Mouse (Mus musculus) lung, embryonic 14.5 days (tissue): ENCODE results near the gene Tfcp2l1. TPM values are rescaled to one million over a fixed set of nuclear protein-coding genes. Genes with fewer than 3 reads are reported as not detected.
A peak's percentile ranks its signal among the peaks of the same experiment; 100 is the strongest.

ENCODE experiments used
- ATAC-seq: fragments of 200-750 bp; cut with Nextera tagmentation; 2 replicates; pipeline ENCODE4 v1.8.0; 2017; ENCODE audit warnings: mild to moderate bottlenecking, moderate TSS enrichment, moderate library complexity; ENCODE audit not compliant: insufficient read depth
- DNase-seq: peaks from one replicate; pipeline ENCODE4 v3.0.0-alpha.2; 2015
- H3K27ac ChIP-seq: fragments of 300-500 bp; sonication (generic); 2 replicates; pipeline ENCODE4 v1.5.1; 2014; ENCODE audit warnings: low read depth, mild to moderate bottlenecking, moderate library complexity
- H3K27me3 ChIP-seq: fragments of 300-500 bp; sonication (generic); 2 replicates; pipeline ENCODE4 v1.6.1; 2014; ENCODE audit warnings: low read length, control low read depth; ENCODE audit not compliant: insufficient read depth
- H3K36me3 ChIP-seq: fragments of 300-500 bp; sonication (generic); 2 replicates; pipeline ENCODE4 v1.6.1; 2014; ENCODE audit warnings: control low read depth; ENCODE audit not compliant: insufficient read depth
- H3K4me1 ChIP-seq: fragments of 300-500 bp; sonication (generic); 2 replicates; pipeline ENCODE4 v1.6.1; 2014; ENCODE audit warnings: antibody characterized with exemption, control low read depth; ENCODE audit not compliant: insufficient read depth
- H3K4me2 ChIP-seq: fragments of 300-500 bp; sonication (generic); 2 replicates; pipeline ENCODE4 v1.6.1; 2014; ENCODE audit warnings: mild to moderate bottlenecking
- H3K4me3 ChIP-seq: fragments of 300-500 bp; sonication (generic); 2 replicates; pipeline ENCODE4 v1.5.1; 2014; ENCODE audit warnings: low read depth, low read length
- H3K9ac ChIP-seq: fragments of 300-500 bp; sonication (generic); 2 replicates; pipeline ENCODE4 v1.6.1; 2014
- H3K9me3 ChIP-seq: fragments of 300-500 bp; sonication (generic); 2 replicates; pipeline ENCODE4 v1.6.1; 2016; ENCODE audit warnings: low read depth, low read length, control low read depth
- CTCF ChIP-seq: IDR thresholded peaks from 2 replicates; pipeline ENCODE4 v1.5.1; 2016; ENCODE audit warnings: antibody characterized with exemption, low read depth
- WGBS: fragments of 180-500 bp; shearing (Covaris S2); extraction: QIAGEN DNeasy Blood & Tissue Kit; methylation state at CpG from one replicate; pipeline ENCODE4 v1.1.7; 2014; 5-methylcytosine and 5-hydroxymethylcytosine counted together
- polyA plus RNA-seq: library from polyadenylated mRNA; unstranded; fragments of >200 nt; fragmentation: Nextera tagmentation; extraction: Ambion mirVana; gene quantifications from 2 replicates; pipeline ENCODE4 v1.2.1, GENCODE M21; 2014

Gene Tfcp2l1
- polyA plus RNA-seq, 1 experiment from 2014 or later = 1.4 TPM

DNA sequence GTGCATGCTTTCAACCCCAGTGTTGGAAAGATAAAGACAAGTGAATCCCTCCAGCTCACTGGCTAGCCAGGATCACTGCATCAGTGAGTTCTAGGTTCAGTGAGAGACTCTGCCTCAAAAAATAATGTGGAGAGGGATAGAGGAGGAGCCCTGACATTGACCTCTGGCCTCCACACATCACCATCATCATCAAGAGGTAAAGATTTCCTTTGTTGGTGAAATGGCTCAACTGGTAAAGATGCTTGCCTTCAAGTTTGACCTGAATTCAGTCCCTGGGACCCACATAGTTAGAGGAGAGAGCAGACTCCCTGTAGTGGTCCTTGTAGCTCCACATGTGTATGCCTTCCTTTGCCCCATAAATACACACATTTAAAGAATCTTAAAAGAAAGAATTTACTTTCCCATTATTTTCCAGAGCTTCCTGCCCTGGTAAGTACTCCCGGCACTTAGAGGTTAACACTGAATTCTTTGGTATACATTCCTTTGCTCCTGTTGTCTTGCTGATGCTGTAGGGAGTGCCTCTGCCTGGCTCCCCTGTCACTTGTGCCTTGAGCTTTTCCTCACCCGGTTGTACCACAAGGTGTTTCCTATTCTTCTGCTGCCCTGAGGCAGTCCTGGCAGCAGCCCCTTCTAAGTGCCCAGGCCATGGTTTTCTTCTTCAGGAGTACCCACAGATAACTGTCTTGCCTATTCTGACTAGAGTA, 14.7 kb downstream of the Tfcp2l1 start:
- WGBS = 59% methylated on average over 2 of the region's 2 CpGs
- TF ChIP-seq CTCF = no peak
- Histone ChIP-seq H3K27ac (no peak overlapping the region), H3K4me2 (no peak overlapping the region), H3K9ac (no peak overlapping the region), H3K4me1 (no peaks in the 10 kb centered on the region), H3K36me3 (no peaks in the 10 kb centered on the region), H3K4me3 (no peak overlapping the region), H3K27me3 (no peaks in the 10 kb centered on the region), H3K9me3 (no peaks in the 10 kb centered on the region)
- DNase-seq (no peak), ATAC-seq (no peak)

DNA sequence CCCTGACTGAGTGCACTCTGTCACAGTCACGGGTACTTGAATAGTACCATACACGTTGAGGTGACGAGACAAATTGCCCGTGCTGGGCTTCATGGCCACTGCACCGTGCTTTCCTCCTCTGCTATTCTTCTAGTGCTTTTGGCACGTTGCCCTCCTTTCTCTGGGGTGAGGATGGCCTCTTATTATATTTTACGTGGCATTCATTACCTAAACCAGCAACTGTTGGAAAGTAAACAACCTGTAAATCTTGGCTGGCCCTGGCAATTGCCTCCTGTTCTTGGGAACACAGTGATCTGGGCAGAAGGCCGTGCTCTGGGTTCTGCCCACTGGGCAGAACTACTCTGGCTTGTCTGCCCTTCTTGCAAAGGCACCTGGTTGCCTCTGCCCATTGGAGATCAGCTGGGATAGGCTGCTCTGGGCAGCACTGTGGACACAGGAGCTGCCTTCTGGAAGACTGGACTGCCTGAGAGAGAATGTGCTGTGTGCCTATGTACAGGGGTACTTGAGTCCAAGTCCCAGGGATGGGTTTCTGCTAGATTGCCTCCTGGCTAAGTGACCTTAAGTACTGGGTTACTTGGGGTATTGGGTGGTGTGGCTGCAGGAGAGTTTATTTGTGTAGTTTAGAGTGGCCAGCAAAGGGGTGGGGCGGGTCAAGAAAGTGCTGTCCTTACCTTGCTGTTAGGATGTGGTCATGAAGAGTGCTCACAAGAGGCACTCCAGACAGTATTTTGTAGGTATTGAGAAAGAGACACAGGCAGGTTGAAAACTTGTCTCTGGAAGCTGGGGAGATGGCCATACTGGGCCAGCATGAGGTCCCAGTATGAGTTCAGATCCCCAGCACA, 15.6 kb downstream of the Tfcp2l1 start:
- Histone ChIP-seq H3K36me3 (no peaks in the 10 kb centered on the region), H3K27me3 (no peaks in the 10 kb centered on the region), H3K4me3 (no peak overlapping the region), H3K27ac (no peak overlapping the region), H3K9me3 (no peaks in the 10 kb centered on the region), H3K4me2 (no peak overlapping the region), H3K9ac (no peak overlapping the region), H3K4me1 (no peaks in the 10 kb centered on the region)
- WGBS = 46% methylated on average over 9 of the region's 9 CpGs
- peak; percentile 20 for DNase-seq
- ATAC-seq = no peak
- TF ChIP-seq CTCF = no peak

DNA sequence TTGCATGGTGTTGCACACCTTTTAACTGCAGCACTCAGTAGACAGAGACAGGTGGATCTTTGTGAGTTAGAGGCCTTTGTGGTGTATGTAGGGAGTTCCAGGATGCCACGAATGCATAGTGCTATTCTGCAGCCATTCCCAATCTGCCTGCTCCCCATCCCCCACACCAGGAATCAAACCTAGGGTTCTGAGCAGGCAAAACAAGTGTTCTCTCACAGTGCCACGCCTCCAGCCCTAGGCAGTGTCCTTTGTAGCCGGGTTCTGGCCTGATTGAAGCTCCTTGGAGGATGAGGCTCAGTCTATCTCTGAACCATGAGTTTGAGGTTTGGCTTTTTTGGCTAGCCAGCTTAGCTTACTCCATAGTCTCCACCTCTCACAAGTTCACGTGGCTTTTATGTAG, 18.0 kb downstream of the Tfcp2l1 start:
- 49% methylated on average over 4 of the region's 4 CpGs for WGBS
- H3K4me2 ChIP-seq = no peak overlapping the region
- no peaks in the 10 kb centered on the region for H3K36me3 ChIP-seq
- no peak overlapping the region for H3K27ac ChIP-seq
- H3K9ac ChIP-seq = no peak overlapping the region
- no peak for DNase-seq
- ATAC-seq = no peak
- no peaks in the 10 kb centered on the region for H3K9me3 ChIP-seq
- no peak for TF ChIP-seq CTCF
- 0 out of 2 replicates have a peak, but pooled peaks cover 5% of the 10 kb centered on the region for H3K4me1 ChIP-seq
- H3K4me3 ChIP-seq = no peak overlapping the region
- no peaks in the 10 kb centered on the region for H3K27me3 ChIP-seq

DNA sequence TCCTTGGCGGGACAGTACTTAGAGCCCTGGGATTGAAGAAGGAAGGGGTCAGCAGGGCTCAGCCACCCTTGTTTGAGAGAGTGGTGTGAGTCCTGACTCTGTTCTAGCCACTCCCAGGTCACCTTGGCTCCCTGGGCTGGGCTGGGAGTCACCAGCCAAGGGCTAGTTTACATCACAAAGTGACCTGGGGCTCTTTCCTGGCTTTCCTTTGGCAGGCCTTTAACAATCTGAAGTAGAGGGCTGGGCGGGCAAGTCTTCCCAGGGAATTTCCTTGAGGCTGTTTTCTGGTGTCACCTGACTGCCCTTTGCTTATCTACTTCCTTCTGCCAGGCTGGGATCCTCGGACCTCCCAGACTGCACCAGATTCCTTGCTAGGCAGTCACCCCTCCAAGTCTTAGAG, 20.3 kb downstream of the Tfcp2l1 start:
- no peaks in the 10 kb centered on the region for H3K27me3 ChIP-seq
- WGBS = 21% methylated on average over 3 of the region's 3 CpGs
- no peak overlapping the region for H3K27ac ChIP-seq
- ATAC-seq (no peak), DNase-seq (no peak)
- TF ChIP-seq CTCF = no peak
- H3K4me2 ChIP-seq = no peak overlapping the region
- no peaks in the 10 kb centered on the region for H3K9me3 ChIP-seq
- H3K4me1 ChIP-seq = 0 out of 2 replicates have a peak, but pooled peaks cover 8% of the 10 kb centered on the region
- no peak overlapping the region for H3K9ac ChIP-seq
- H3K4me3 ChIP-seq = no peak overlapping the region
- no peaks in the 10 kb centered on the region for H3K36me3 ChIP-seq

DNA sequence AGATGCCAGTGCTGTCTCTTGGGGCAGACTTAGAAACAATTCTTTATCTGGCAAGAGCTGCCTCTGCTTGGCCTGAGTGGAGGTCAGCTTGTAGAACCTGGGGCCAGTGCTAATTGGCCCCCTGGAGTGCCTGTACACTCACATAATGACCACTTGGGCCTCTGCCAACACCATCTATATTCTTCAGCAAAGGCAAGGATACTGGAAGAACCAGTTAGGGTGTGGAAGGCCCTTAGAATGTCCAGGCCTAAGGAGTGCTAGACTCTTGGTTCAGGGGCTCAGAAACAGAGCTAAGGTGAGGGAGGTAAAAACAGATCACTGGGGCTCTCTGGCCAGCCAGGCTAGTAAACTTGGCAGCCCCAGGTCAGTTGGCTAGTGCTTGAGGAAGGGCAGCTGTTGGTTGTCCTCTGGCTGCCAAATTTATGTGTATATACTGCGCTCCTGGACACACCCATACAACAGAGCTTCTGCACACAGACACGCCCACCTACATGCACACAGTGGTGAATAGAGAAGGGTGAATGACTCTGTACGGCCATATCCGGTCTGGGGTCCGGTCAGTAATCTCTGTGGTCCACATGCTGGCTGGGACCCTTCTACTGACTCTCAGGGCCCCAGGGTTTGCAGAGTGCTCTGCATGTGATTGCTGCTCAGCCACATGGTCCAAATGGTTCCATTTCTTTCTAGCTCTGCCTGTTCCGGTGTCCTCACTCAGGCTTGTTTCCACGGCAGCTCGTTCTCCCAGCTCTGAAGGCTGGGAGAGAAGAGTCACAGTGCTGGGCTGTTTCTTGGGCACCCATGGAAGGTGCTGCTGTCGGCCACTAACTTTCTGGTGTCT, 22.4 kb downstream of the Tfcp2l1 start:
- Histone ChIP-seq H3K27ac (peak overlapping the region; percentile 30; the same call in 1 of the 2 replicates), H3K9ac (no peak overlapping the region), H3K4me2 (no peak overlapping the region), H3K9me3 (no peaks in the 10 kb centered on the region), H3K36me3 (no peaks in the 10 kb centered on the region), H3K27me3 (no peaks in the 10 kb centered on the region), H3K4me3 (no peak overlapping the region), H3K4me1 (0 out of 2 replicates have a peak, but pooled peaks cover 8% of the 10 kb centered on the region)
- no peak for TF ChIP-seq CTCF
- ATAC-seq (peak; percentile 72), DNase-seq (peak; percentile 52)
- WGBS = 61% methylated on average over 9 of the region's 9 CpGs

DNA sequence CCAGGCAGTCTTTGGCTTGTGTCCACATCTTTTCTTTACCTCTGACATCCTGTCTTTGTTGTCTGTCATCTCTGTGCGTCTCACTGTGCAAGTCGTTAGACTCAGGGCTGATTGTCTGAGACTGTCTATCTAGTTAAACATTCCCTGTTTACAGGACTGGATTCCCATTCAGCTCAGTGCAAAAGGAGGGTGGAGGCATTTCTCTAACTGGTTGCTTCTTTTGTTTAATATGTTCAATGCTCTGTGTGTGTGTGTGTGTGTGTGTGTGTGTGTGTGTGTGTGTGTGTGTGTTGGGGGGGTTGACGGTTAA, 23.0 kb downstream of the Tfcp2l1 start:
- DNase-seq (peak; percentile 32), ATAC-seq (peak; percentile 23)
- Histone ChIP-seq H3K4me2 (no peak overlapping the region), H3K27me3 (no peaks in the 10 kb centered on the region), H3K27ac (peak overlapping the region; percentile 30; the same call in 1 of the 2 replicates), H3K9me3 (no peaks in the 10 kb centered on the region), H3K36me3 (no peaks in the 10 kb centered on the region), H3K9ac (no peak overlapping the region), H3K4me1 (0 out of 2 replicates have a peak, but pooled peaks cover 8% of the 10 kb centered on the region), H3K4me3 (no peak overlapping the region)
- TF ChIP-seq CTCF = no peak
- 31% methylated on average over 3 of the region's 3 CpGs for WGBS
